Mouse (Mus musculus): ENCODE measurements around the gene Ppp1r3c. TPM values are rescaled to one million over a fixed set of nuclear protein-coding genes. Genes with fewer than 3 reads are reported as not detected.

Gene Ppp1r3c
- polyA plus RNA-seq, 1 experiment from 2014 or later = 14.4 TPM

DNA sequence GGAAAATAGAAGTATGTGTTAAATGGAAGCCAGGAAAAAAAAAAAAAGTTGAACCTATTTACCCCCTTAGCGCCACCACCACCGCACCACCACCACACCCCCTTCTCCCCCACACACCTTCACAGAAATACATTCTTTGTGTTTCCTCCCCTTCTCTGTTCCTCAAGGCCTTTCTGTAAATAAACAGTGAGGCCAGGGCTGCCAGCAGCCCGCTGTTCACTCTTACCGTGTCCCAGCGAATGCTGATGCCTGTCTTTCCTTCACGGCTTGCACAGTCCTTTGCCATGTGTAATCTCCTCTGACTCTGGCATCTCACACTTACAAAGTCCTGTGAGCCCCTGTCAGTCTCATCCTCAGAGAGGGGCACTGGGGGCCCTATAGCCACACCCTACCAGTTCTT, 30.3 kb downstream of the Ppp1r3c start:
- ATAC-seq (ENCODE audit: low FRiP score, low TSS enrichment) (no peak), DNase-seq (no peak)
- Histone ChIP-seq H3K4me2 (ENCODE audit: low read length) (no peak overlapping the region), H3K9ac (replicated peaks; ENCODE audit: low read length) (no peak overlapping the region), H3K4me3 (replicated peaks; ENCODE audit: low read depth, low read length) (no peak overlapping the region), H3K27ac (replicated peaks; ENCODE audit: low read depth, low read length) (no peak overlapping the region), H3K9me3 (ENCODE audit: control insufficient read depth, low read length) (peaks cover 11% of the 10 kb centered on the region; the same call in 1 of the 2 replicates), H3K4me1 (ENCODE audit: control insufficient read depth, insufficient read depth, low read length) (no peaks in the 10 kb centered on the region), H3K36me3 (ENCODE audit: control insufficient read depth, insufficient read depth, low read length) (no peaks in the 10 kb centered on the region), H3K27me3 (ENCODE audit: control insufficient read depth, insufficient read depth, low read length) (no peaks in the 10 kb centered on the region)
- WGBS = 87% methylated on average over 6 of the region's 6 CpGs

DNA sequence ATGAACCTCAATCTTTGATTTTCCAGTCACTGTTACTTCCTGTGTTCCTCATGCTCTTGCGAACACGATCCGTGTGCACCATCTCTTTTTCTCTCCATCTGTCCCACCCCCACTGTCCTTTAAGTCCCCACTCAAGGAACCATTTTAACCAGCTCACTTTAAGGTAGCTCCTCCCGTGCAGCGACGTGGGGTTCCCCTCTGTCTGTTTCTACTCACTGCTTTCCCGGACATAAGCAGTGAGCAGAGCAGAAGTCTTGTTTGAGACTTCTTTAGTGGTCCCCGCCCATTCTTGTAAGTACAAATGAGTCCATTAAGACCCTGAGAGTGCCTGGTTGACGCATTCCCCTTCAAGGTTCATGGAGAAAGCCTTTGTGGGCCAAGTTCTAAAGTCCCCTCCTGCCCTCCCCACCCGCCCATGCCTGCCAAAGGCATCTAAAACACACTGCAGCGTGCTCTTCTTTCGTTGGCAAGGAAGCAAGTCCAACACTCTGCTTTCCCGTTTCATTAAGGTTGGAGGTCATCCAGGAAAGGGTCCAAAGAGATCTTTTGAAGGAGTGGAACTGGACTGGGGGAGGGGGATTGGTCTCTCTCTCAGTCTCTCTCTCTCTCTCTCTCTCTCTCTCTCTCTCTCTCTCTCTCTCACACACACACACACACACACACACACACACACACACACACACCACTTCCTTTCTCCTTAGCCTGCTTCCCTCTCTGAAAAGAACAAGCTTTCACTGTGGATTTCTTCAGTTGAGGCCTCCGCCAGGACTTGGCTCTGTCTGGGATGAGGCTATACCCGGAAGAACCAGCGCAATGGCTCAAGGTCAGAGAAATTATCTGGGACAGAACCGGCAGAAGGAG, 30.9 kb downstream of the Ppp1r3c start:
- peaks cover 11% of the 10 kb centered on the region; the same call in 1 of the 2 replicates for H3K9me3 ChIP-seq (ENCODE audit: control insufficient read depth, low read length)
- no peak for ATAC-seq (ENCODE audit: low FRiP score, low TSS enrichment)
- WGBS = 76% methylated on average over 17 of the region's 17 CpGs

DNA sequence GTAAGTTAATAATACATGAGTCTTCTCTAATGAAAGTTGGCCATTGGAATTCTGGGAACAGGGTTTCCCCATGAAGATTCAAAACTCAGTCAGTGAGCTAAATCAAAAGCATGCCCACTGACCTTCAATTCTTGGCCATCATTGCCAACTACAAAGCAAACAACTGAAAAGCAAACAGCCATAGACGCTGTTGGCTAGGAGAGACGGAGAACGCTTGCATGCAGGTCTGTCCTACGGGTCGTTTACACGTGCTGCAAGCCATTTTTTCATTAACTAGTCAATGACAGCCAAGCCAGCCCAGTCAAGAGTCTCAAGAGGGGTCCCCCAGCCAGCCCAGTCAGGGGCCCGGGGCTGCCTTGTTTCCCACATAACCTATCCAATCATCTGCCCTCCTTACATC, 31.7 kb downstream of the Ppp1r3c start:
- Histone ChIP-seq H3K4me2 (ENCODE audit: low read length) (no peak overlapping the region), H3K9ac (replicated peaks; ENCODE audit: low read length) (no peak overlapping the region), H3K4me1 (ENCODE audit: control insufficient read depth, insufficient read depth, low read length) (no peaks in the 10 kb centered on the region), H3K36me3 (ENCODE audit: control insufficient read depth, insufficient read depth, low read length) (no peaks in the 10 kb centered on the region), H3K27me3 (ENCODE audit: control insufficient read depth, insufficient read depth, low read length) (no peaks in the 10 kb centered on the region), H3K27ac (replicated peaks; ENCODE audit: low read depth, low read length) (no peak overlapping the region), H3K9me3 (ENCODE audit: control insufficient read depth, low read length) (peaks cover 8% of the 10 kb centered on the region; the same call in 1 of the 2 replicates), H3K4me3 (replicated peaks; ENCODE audit: low read depth, low read length) (no peak overlapping the region)
- no peak for DNase-seq
- ATAC-seq (ENCODE audit: low FRiP score, low TSS enrichment) = no peak
- WGBS = 80% methylated on average over 7 of the region's 7 CpGs

More for the DNA sequence above, 30.9 kb downstream of the Ppp1r3c start:
- H3K4me3 ChIP-seq (replicated peaks; ENCODE audit: low read depth, low read length) = no peak overlapping the region
- H3K9ac ChIP-seq (replicated peaks; ENCODE audit: low read length) = no peak overlapping the region
- H3K27ac ChIP-seq (replicated peaks; ENCODE audit: low read depth, low read length) = no peak overlapping the region
- no peak overlapping the region for H3K4me2 ChIP-seq (ENCODE audit: low read length)
- H3K4me1 ChIP-seq (ENCODE audit: control insufficient read depth, insufficient read depth, low read length) = no peaks in the 10 kb centered on the region
- H3K36me3 ChIP-seq (ENCODE audit: control insufficient read depth, insufficient read depth, low read length) = no peaks in the 10 kb centered on the region
- H3K27me3 ChIP-seq (ENCODE audit: control insufficient read depth, insufficient read depth, low read length) = no peaks in the 10 kb centered on the region
- peak; percentile 48 for DNase-seq

DNA sequence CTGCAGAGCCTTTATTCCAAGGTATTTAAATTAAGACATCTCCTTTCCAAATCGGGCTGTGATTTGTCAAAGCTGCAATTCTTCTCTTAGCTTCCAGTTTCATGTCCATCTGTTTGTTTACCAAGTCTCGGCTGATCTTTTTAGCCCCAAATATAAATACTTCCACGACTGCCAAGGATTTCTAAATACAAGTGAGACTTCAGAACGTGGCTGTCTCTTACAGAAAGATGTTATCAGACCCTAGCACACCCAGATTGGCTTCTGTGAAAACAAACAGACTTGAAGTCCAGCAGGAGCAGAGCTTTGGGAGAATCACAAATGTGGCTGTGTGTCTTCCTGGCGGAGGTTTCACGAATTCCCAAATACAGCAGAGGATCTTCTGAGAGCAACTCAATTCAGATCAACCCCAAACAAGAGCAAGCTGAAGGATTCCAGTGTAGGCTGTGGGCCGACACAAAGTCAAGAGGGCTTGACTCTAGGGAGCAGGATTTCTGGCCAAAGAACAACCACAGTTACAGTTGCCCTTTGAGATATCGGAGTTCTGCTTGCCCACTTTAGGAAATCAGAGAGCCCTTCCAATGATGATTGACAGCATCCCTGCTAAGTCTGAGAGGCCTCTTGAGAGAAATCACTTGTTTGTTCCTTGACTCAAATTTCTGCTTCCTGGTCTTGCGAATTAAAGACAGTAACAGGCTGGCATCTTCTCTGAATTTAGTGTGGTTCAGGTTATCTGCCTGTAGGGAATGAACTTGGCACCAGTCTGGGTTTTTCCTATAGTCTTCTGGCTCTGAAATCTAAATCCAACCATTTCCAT, 34.4 kb downstream of the Ppp1r3c start:
- H3K4me1 ChIP-seq (ENCODE audit: control insufficient read depth, insufficient read depth, low read length) = 0 out of 2 replicates have a peak, but pooled peaks cover under 1% of the 10 kb centered on the region
- no peak overlapping the region for H3K27ac ChIP-seq (replicated peaks; ENCODE audit: low read depth, low read length)
- H3K36me3 ChIP-seq (ENCODE audit: control insufficient read depth, insufficient read depth, low read length) = no peaks in the 10 kb centered on the region
- H3K9me3 ChIP-seq (ENCODE audit: control insufficient read depth, low read length) = no peaks in the 10 kb centered on the region; the same call in 1 of the 2 replicates
- ATAC-seq (ENCODE audit: low FRiP score, low TSS enrichment) (no peak), DNase-seq (no peak)
- no peak overlapping the region for H3K4me3 ChIP-seq (replicated peaks; ENCODE audit: low read depth, low read length)
- H3K9ac ChIP-seq (replicated peaks; ENCODE audit: low read length) = no peak overlapping the region
- 64% methylated on average over 9 of the region's 9 CpGs for WGBS
- H3K4me2 ChIP-seq (ENCODE audit: low read length) = no peak overlapping the region
- no peaks in the 10 kb centered on the region for H3K27me3 ChIP-seq (ENCODE audit: control insufficient read depth, insufficient read depth, low read length)

DNA sequence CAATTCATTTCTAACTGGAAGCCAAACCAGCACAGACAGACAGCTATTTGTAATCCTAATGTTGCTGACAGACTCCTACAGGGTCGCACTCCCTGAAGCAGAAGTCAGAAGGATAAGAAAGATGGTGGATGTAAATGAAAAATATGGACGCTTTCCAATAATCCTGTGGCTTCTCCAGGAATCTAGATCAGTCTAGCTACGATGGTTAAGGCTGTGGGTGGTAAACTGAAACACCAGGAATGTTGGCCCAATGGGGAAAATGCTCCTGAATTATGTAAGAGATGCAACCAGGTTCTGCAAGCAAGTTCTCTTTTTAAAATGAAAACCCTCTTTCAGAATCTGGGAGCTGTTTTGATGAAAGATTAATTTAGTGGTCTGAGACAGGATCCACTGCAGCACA, 35.1 kb downstream of the Ppp1r3c start:
- H3K4me2 ChIP-seq (ENCODE audit: low read length) = no peak overlapping the region
- H3K27ac ChIP-seq (replicated peaks; ENCODE audit: low read depth, low read length) = no peak overlapping the region
- no peaks in the 10 kb centered on the region for H3K36me3 ChIP-seq (ENCODE audit: control insufficient read depth, insufficient read depth, low read length)
- WGBS = 71% methylated on average over 3 of the region's 3 CpGs
- no peak overlapping the region for H3K9ac ChIP-seq (replicated peaks; ENCODE audit: low read length)
- ATAC-seq (ENCODE audit: low FRiP score, low TSS enrichment) (no peak), DNase-seq (peak; percentile 8)
- no peaks in the 10 kb centered on the region; the same call in 1 of the 2 replicates for H3K9me3 ChIP-seq (ENCODE audit: control insufficient read depth, low read length)
- peaks cover 4% of the 10 kb centered on the region; the same call in 1 of the 2 replicates for H3K4me1 ChIP-seq (ENCODE audit: control insufficient read depth, insufficient read depth, low read length)
- no peaks in the 10 kb centered on the region for H3K27me3 ChIP-seq (ENCODE audit: control insufficient read depth, insufficient read depth, low read length)
- no peak overlapping the region for H3K4me3 ChIP-seq (replicated peaks; ENCODE audit: low read depth, low read length)

DNA sequence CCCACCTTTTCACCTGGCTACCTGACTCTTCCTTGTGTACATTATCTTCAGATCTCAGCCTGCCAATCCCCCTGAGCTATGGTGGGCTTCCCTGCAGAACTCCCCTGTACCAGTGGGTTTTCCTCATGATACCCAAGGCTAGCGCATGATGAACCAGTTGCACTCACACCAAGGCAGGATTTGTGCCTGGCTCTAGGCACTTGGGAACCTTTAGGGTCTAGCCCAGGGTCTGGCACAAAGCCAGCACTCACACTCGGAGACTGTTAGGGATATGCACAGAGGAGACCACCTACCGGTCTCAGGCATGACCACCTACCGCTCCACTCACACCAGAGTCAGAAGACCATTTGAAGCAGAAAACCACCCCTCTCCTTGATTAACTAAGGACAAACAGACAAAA, 35.5 kb downstream of the Ppp1r3c start:
- WGBS = 70% methylated on average over 4 of the region's 4 CpGs
- no peak overlapping the region for H3K27ac ChIP-seq (replicated peaks; ENCODE audit: low read depth, low read length)
- H3K27me3 ChIP-seq (ENCODE audit: control insufficient read depth, insufficient read depth, low read length) = no peaks in the 10 kb centered on the region
- no peak overlapping the region for H3K9ac ChIP-seq (replicated peaks; ENCODE audit: low read length)
- no peaks in the 10 kb centered on the region for H3K36me3 ChIP-seq (ENCODE audit: control insufficient read depth, insufficient read depth, low read length)
- no peak overlapping the region for H3K4me3 ChIP-seq (replicated peaks; ENCODE audit: low read depth, low read length)
- ATAC-seq (ENCODE audit: low FRiP score, low TSS enrichment) = no peak
- no peak for DNase-seq
- H3K4me2 ChIP-seq (ENCODE audit: low read length) = no peak overlapping the region
- peaks cover 8% of the 10 kb centered on the region; the same call in 1 of the 2 replicates for H3K4me1 ChIP-seq (ENCODE audit: control insufficient read depth, insufficient read depth, low read length)
- H3K9me3 ChIP-seq (ENCODE audit: control insufficient read depth, low read length) = no peaks in the 10 kb centered on the region; the same call in 1 of the 2 replicates

DNA sequence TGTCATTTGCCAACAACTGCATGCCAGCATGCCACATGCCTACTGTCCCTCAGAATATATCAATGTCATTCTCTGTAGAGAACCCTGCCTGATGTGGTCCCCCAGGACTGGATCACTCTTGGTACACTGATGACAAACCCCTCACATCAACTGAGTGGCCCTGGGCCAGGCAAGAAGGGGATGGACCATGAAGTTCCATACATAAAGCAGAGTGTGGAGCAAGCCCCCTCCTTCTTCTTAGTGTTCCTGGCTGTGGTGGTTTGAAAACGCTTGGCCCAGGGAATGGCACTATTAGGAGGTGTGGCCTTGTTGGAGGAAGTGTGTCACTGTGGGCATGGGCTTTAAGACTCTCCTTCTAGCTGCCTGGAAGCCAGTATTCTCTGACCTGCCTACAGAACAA, 37.3 kb downstream of the Ppp1r3c start:
- no peaks in the 10 kb centered on the region for H3K27me3 ChIP-seq (ENCODE audit: control insufficient read depth, insufficient read depth, low read length)
- ATAC-seq (ENCODE audit: low FRiP score, low TSS enrichment) (no peak), DNase-seq (no peak)
- H3K27ac ChIP-seq (replicated peaks; ENCODE audit: low read depth, low read length) = no peak overlapping the region
- H3K4me2 ChIP-seq (ENCODE audit: low read length) = no peak overlapping the region
- H3K36me3 ChIP-seq (ENCODE audit: control insufficient read depth, insufficient read depth, low read length) = no peaks in the 10 kb centered on the region
- no peak overlapping the region for H3K9ac ChIP-seq (replicated peaks; ENCODE audit: low read length)
- peaks cover 8% of the 10 kb centered on the region; the same call in 1 of the 2 replicates for H3K4me1 ChIP-seq (ENCODE audit: control insufficient read depth, insufficient read depth, low read length)
- H3K4me3 ChIP-seq (replicated peaks; ENCODE audit: low read depth, low read length) = no peak overlapping the region
- 96% methylated on average over 1 of the region's 1 CpGs for WGBS
- H3K9me3 ChIP-seq (ENCODE audit: control insufficient read depth, low read length) = no peaks in the 10 kb centered on the region; the same call in 1 of the 2 replicates

DNA sequence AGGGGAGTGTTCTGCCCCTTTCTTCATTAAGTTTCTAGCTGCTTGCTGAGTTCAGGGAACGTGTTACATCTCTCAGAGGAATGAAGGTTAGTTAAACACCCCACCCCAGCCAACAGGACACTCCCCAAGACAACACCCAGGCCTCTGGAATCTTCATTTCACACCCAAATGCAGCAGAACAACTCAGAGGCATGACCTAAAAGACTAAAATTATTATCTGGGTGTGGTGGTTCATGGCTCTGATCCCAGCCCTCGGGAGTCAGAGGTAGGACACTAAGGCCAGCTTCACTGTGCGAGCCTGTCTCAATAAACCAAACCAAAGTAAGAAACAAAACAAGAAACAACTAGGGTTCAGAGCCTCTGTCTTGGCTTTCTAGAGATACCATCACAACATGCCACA, 38.3 kb downstream of the Ppp1r3c start:
- no peak overlapping the region for H3K4me3 ChIP-seq (replicated peaks; ENCODE audit: low read depth, low read length)
- WGBS = 87% methylated on average over 3 of the region's 3 CpGs
- no peak overlapping the region for H3K27ac ChIP-seq (replicated peaks; ENCODE audit: low read depth, low read length)
- ATAC-seq (ENCODE audit: low FRiP score, low TSS enrichment) = no peak
- H3K9ac ChIP-seq (replicated peaks; ENCODE audit: low read length) = no peak overlapping the region
- peaks cover 8% of the 10 kb centered on the region; the same call in 1 of the 2 replicates for H3K4me1 ChIP-seq (ENCODE audit: control insufficient read depth, insufficient read depth, low read length)
- H3K27me3 ChIP-seq (ENCODE audit: control insufficient read depth, insufficient read depth, low read length) = no peaks in the 10 kb centered on the region
- no peaks in the 10 kb centered on the region; the same call in 1 of the 2 replicates for H3K9me3 ChIP-seq (ENCODE audit: control insufficient read depth, low read length)
- no peak for DNase-seq
- no peak overlapping the region for H3K4me2 ChIP-seq (ENCODE audit: low read length)
- no peaks in the 10 kb centered on the region for H3K36me3 ChIP-seq (ENCODE audit: control insufficient read depth, insufficient read depth, low read length)
